Mouse (Mus musculus): ENCODE data around the gene Capzb.

The Capzb gene

GRCm38 (mm10) chr4:139192499-139193175 lies at the start of gene Capzb:
TSS of gene Capzb (plus strand) at chr4:139192899.
- peak; percentile 97 for DNase-seq

DNA sequence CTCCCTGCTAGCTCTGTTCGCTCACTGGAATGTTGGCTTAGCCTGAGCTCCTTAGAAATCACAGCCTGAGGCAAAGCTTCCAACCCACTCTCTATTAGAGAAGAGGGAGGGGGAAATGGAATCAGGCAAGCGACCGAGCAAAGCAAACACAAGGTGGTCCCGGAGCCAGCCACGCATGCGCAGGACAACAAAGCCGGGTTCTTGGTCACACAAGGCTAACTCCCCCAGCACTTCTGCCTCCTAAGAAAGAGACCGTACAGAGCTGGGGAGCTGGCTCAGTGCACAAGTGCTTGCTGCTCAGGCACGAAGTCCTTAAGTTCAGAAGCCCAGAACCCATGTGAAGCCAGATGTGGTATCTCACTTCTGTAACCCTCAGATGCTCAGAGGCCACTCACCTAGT lies 49.7 kb upstream of the Capzb start:
- DNase-seq, result no peak

DNA sequence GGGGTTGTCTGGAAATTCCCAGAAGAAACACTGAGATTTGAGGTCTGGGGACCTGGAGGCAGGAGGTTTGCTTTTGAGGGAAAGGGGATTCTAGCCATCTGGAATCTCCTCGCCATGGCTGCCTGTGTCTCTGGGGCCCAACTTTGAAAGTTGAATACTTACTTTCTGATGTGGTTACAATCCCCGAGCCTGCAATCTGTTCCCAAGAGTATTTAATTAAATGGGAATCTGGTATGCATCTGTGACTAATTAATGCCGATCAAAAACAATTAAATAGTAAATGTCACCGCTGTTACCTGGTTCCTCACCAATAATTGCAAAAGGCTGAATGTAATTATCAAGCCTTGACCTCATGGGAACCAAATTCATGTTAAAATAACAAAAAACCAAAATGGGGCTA lies 48.1 kb upstream of the Capzb start:
- DNase-seq, result no peak

DNA sequence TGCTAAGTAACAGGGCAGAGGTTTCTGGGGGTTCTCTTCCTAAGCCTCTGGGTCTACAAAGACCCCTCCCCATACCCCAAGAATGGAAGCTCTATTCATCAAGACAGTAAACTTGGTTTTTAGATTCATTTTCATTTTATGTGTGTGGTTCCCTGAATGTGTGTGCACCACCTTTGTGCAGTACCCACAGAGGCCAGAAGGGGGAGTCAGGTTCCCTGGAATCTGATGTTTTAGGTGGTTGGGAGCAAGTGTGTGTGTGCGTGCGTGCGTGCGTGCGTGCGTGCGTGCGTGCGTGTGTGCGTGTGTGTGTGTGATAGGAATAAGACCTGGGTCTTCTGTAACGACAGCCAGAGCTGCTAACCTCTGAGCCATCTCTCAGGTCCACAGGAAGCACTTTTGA lies 47.5 kb upstream of the Capzb start:
- peak; percentile 17 for DNase-seq

DNA sequence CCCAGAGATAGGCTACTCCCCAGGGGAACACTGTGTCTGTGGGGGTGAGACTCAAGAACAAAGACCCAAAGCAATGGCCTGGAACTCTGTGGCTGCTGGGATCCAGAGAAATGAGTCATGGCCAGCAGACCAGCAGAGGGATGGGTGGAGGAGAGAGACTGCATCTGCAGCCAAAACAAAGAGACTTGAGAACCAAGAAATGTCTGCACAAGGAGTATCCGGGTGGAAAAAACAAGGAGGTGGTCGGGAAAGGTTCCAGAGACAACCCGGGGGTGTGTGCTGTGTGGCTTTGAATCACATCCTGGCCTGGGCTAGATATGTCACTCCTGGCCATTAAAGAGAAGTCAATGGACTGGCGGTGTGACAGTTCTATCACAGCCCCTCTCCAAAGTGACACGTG lies 45.9 kb upstream of the Capzb start:
- DNase-seq, result no peak

- no peak for DNase-seq
Measured at GRCm38 (mm10) chr4:139151370-139151769, 41.3 kb upstream of the Capzb start.

- no peak for DNase-seq
Measured at GRCm38 (mm10) chr4:139154576-139155307, 38.0 kb upstream of the Capzb start.

GRCm38 (mm10) chr4:139156538-139156937 lies 36.2 kb upstream of the Capzb start:
- no peak for DNase-seq

DNA sequence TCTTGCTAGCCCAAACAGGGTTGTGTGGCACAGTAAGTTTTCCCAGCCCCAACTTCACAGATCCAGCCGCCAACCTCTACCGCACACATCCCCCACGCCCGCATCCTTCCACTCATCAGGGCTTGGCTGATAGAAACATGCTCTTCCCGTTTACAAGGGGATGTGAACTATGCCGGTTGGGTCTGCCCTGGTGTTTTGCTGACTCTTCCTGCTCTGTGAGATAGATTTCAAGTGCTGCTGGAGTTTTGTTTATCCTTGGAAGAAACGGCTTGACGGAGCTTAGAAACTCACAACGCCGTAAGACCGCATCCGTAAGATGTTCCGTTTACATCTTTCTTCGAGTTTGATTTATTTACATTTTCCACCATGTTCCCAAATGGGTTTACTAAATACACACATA lies 34.3 kb upstream of the Capzb start:
- no peak for DNase-seq

DNA sequence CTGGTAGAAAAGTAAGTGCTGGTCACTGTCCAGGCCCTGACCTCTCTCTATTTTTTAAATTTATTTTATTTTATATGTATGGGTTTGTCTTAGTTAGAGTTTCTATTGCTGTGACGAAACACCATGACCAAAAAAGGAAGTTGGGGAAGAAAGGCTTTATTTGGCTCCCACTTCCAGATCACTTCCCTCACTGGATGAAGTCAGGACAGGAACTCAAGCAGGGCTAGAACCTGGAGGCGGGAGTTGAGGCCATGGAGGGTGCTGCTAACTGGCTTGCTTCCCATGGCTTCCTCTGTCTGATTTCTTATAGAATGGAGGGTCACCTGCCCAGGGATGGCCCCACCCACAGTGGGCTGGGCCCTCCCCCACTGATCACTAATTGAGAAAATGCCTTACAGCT lies 31.6 kb upstream of the Capzb start:
- no peak for DNase-seq

- DNase-seq, result no peak
Measured at GRCm38 (mm10) chr4:139164082-139164481, 28.6 kb upstream of the Capzb start.

DNA sequence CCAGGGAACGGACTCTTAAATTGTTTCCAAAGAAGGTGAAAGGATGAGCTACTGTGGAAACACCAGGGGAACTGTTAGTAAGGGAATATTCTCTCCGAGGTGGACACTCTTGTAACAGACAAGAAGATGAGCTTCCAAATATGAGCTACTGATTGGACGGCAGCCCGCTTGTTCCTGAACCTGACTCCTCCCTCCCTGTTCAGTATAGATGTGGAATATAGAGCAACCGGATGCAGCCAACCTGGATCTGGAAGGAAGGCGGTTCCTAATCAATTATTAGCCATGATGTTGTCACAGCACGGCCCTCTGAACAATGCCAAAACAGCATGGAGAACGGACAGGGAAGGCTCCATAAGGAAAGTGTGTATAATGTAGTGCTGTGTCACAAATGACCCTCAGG lies 27.4 kb upstream of the Capzb start:
- DNase-seq, result no peak

- no peak for DNase-seq
Measured at GRCm38 (mm10) chr4:139166244-139166643, 26.5 kb upstream of the Capzb start.

DNA sequence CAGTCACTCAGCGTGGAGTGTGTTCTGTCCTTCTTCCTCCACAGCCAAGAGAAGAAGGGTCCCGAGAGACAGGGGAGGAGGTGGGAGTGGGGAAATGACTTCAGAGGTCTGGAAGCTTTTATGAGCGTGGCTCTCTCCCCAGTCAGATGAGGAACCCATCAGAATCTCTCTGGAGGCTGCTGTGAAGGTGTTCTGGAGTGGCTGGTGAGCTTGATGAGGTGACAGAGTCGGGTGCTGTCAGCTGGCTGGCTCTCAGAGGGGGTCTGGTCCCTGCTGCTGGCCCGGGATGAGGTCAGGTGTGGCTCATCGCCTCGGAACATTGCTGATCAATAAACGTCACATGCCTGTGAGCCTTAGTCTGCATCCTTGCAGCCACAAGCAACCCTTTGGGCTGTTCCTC lies 25.6 kb upstream of the Capzb start:
- no peak for DNase-seq

- DNase-seq, result peak; percentile 39
Measured at GRCm38 (mm10) chr4:139168985-139169747, 23.5 kb upstream of the Capzb start.

- no peak for DNase-seq
Measured at GRCm38 (mm10) chr4:139169748-139170279, 22.9 kb upstream of the Capzb start.

DNA sequence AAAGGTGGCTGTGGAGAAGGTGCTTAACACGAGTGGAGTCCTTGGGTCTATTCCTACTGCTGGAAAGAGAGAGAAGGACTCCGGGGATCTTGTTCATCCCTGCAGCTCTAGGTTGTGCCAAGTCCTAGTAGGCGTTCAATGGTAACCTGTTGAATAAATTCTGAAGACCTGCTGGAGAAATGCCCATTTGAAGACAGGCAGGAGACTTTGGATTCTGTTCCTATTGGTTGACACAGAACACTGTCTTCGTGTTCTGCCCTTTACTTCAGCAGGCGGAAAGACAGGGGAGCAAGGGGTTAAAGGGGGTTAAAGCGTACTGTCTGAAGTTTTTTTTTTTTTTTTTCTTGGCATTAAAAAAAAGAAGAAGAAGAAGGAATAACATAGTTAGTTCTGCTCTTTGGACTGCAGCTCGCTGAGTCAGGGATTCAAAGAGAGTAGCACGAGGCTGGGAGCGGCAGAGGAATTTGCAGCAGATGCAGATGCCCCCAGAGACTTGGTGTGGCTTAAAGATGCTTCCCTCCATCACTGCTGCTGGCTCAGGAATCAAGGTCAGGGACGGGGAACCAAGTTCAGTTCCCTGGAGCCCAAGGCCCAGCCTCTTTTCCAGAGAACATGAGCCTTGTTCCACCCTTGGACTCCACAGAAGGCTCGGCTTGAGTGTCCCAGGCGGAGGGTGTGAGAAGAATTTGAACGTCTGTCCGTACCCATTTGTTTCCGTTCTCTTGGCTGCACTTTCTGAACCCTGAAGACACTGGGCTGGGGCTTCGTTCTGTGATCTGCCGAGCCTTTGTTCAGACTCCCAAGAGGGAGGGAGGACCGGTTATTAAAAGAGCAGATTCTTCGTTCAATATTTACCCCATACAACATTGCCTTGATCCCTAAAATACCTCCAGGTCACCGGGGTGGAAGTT lies 17.4 kb upstream of the Capzb start:
- DNase-seq, result no peak

GRCm38 (mm10) chr4:139176023-139176422 lies 16.7 kb upstream of the Capzb start:
- no peak for DNase-seq

GRCm38 (mm10) chr4:139177921-139178320 lies 14.8 kb upstream of the Capzb start:
- DNase-seq, result no peak

- DNase-seq, result no peak
Measured at GRCm38 (mm10) chr4:139178377-139178776, 14.3 kb upstream of the Capzb start.

DNA sequence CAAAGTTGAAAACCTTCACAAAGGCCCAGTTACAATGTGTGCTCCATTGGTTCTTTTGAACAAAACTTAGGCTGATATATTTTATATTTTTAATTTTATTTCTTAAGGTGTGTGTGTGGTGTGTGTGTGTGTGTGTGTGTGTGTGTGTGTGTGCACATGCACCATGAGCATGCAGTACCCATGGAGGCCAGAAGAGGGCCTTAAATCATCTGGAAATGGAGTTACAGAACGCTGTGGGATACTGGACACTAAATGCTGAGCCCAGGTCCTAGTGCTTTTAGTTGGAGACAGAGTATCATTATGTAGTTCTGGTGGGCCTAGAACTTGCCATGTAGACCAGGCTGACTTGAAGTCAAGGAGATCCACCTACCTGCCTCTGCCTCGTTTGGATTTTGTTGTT lies 13.5 kb upstream of the Capzb start:
- no peak for DNase-seq
